Mouse (Mus musculus): ENCODE measurements at regions not wholly inside any gene's neighbourhood (a gene's known extent, or its start where the extent isn't known, plus 50 kb on each side); places are given as distances from the start of the nearest gene placed in this dataset.

DNA sequence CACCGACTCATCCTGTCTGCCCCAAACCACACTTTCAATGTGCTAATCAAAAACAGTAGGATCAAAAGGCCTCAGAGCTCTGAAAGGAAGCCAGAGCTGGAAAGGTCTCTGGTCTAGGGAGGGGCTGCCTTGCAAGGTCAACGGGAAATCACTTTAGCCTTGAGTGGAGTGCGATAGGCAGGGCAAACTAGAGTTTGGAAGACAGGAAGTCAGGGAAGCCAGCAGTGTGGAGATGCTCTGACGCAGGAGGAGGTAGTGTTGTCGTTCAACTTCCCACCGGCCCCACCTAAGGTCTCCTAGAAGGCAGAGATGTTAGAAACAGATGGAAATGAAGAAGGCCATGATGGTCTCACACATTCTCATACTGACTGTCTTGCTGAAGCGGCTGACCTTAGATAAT is 52.0 kb upstream of the Trp53i11 start:
- DNase-seq (ENCODE audit: low read depth, low spot score) = peak; percentile 86

DNA sequence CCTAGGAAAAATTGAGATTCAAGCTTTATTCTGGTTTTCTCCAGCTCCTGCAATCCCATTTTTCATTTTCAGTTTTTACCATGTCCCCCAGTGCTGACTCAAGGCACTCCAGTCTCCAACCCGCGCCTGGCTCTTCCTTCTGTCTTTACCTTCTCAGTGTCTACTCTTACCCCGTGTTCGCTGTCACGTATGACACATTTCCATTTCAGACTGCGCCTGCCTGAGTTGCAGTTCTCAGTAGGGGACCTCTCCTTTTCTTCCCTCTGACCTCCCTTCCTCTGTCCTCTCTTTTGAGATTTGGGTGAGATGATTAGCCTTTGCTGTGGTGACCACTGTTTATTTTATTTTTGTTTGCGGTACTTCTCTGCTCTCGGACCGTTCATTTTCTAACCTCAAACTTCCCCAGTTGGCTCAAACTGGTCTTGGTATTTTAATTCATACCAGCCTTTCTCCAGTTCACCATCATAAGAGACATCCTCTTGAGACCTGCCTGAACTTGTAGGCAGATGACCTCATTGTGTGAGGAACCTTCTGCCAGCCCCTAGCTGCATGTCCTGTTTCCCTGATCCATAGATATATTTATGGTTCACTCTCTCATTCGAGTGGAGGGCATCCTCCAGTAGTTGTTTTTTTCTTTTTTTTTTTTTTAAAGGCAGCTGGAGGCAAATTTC is 53.9 kb upstream of the Trp53i11 start:
- no peak for DNase-seq (ENCODE audit: low read depth, low spot score)

- DNase-seq (ENCODE audit: low read depth, low spot score) = no peak
Measured at GRCm38 (mm10) chr2:93131825-93132623, 55.3 kb upstream of the Trp53i11 start.

- DNase-seq (ENCODE audit: low read depth, low spot score) = no peak
Measured at GRCm38 (mm10) chr2:93131236-93131635, 56.1 kb upstream of the Trp53i11 start.

DNA sequence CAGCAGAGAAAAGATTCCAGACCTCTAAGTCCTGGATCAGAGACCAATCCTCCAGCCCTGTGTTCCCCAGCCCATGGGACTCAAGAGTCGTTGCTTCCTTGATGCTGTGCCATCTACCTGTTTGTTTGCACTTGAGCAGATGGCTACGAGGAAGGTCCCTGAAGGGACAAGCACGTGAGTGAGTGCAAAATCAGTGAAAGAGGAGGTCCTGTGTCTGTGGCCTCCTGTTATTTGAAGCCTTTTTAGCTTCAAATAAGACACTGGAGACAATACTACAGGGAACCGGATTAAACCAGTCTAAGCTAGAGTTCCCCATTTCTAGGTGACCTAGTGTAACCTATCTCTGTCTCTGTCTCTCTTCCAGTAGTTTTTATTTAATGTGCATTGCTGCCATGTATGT is 58.2 kb upstream of the Trp53i11 start:
- DNase-seq (ENCODE audit: low read depth, low spot score) = peak; percentile 55

DNA sequence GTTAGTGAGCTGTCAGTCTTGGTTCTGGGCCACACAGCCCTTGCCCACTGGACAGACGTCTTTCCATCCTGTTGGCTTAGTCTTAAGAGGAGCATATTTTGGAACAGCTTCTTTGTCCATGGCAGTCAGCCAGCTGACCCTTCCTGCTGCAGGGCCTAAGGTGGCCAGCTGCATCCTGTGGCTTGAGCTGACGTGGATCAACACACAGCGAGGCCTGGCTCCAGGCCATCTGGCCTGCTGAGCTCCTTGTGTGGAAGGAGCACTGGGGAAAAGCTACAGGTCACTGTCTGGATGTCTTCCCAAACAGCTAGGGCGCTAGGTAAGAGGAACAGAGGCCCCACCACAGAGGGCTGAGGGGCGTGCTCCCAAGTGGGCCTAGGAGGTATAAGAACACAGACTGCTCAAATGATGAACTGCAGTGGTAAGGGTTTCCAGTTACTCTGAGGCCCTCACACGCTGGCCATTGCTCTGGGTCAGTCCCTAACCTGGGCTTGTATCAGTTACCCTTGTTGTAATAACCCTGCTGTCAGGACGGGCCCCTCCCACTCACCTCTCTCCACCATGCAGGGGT is 60.7 kb upstream of the Trp53i11 start:
- no peak for DNase-seq (ENCODE audit: low read depth, low spot score)

DNA sequence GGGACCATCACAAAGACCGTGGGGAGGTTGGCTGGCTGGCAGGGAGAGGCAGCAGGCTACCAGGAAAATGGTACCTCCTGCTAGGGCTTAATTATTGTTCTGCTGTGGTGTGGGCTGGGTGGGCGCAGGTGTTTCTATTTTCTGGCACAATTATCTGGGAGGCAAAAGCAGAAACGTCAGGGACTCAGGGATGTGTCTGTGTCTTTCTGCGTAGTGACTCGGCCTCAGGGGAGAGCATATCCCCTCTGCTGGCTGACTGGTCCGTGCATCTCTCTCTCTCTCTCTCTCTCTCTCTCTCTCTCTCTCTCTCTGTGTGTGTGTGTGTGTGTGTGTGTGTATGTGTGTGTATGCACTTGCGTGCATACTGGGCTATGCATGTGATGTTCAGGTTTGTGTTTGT is 61.2 kb upstream of the Trp53i11 start:
- DNase-seq (ENCODE audit: low read depth, low spot score) = no peak

GRCm38 (mm10) chr2:93124866-93125467 is 62.4 kb upstream of the Trp53i11 start:
- DNase-seq (ENCODE audit: low read depth, low spot score) = no peak

DNA sequence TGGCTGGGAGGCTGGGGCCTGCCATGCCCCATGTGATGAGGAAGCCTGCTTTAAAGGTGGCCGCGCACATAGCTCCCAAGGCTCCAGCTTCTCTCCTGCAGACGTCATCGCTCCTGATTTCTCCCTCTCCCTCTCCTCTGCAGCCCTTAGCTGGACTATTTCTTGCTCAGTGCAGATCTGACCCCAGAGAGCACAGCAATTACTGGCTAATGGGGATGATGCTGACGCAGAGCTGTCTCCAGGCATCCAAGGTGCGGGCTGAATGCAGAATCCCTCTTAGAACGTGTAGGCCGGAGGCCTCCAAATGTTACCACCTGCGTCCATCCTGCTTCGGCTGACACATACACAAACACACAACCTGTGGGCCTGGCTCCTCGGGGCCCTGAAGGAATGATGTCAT is 63.5 kb upstream of the Trp53i11 start:
- DNase-seq (ENCODE audit: low read depth, low spot score) = no peak

DNA sequence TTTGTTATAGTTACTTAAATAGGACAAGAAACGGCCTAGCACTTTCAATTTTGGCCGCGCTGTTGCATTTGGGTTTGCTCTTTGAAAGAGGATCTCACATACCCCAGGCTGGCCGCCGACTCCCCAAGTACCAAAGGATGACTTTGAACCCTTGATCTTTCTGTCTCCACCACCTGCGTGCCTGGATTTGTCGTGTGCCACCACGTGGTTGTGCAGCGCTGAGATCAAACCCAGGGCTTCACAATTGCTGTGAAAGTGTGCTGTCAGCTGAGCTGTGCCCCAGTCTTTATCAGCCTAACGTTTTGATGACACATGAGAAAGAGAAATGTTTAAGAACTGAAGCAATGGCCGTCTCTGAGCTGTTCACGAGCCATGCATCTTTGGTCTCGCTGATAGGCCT is 67.0 kb upstream of the Trp53i11 start:
- no peak for DNase-seq (ENCODE audit: low read depth, low spot score)

DNA sequence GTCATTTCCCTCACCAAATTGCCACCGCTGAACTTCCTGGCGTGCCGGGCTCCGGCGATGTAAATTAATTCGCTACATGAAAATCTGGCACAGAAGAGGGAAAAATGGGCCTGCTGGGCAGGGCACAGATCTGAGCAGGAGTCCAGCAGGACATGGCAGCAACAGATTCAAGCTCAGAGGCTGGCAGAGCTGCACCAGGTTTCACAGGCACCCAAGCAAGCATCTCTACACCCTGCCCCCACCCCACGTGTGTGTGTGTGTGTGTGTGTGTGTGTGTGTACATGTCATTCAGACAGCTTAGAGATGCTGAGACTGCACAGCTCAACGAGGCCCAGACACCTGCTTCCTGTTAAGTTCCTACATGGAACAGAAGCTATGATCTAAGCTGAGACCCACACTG is 68.3 kb upstream of the Trp53i11 start:
- no peak for DNase-seq (ENCODE audit: low read depth, low spot score)

- DNase-seq (ENCODE audit: low read depth, low spot score) = no peak
Measured at GRCm38 (mm10) chr2:93115303-93115702, 69.3 kb upstream of the Prdm11 start.

DNA sequence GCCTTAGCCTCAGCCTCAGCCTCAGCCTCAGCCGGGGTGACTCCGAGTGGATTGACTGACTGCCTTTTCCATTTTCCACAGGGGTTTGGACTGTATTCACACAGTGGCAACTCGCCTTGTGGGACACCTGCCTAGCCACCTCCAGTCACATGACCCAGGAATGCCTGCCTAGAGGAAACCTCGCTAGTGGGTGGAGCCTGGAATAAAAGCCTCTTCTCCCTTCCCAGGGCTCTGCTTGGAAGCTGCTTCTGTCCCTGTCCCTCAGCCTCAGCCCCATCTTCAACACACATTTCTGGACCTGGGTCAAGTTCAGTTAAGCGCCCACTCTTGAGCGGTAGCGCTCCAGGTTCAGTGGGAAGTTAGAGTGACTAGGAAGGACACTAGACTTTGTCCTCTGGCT is 68.0 kb upstream of the Prdm11 start:
- peak; percentile 61 for DNase-seq (ENCODE audit: low read depth, low spot score)

- no peak for DNase-seq (ENCODE audit: low read depth, low spot score)
Measured at GRCm38 (mm10) chr2:93112320-93112719, 66.4 kb upstream of the Prdm11 start.

- no peak for DNase-seq (ENCODE audit: low read depth, low spot score)
Measured at GRCm38 (mm10) chr2:93110898-93111297, 64.9 kb upstream of the Prdm11 start.

DNA sequence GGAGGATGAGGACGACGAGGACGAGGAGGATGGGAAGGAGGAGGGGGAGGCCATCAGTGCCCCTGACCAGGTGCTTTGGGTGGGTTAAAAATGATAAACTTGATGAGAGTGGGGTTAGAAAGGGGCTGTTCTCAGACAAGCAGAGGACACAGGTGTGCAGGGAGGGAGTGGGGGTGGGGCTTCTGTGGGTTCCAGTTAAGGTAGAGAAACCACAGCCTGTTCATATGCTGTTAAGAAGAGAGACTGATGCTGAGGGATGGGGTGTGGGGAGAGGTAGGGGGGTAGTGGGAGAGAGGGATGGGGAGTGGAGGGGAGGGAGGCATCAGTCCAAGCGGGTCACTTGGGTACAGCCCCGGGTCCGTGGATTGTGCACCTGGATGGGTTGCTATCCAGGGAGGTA is 60.6 kb upstream of the Prdm11 start:
- no peak for DNase-seq (ENCODE audit: low read depth, low spot score)

GRCm38 (mm10) chr2:93101991-93102390 is 56.0 kb upstream of the Prdm11 start:
- no peak for DNase-seq (ENCODE audit: low read depth, low spot score)

DNA sequence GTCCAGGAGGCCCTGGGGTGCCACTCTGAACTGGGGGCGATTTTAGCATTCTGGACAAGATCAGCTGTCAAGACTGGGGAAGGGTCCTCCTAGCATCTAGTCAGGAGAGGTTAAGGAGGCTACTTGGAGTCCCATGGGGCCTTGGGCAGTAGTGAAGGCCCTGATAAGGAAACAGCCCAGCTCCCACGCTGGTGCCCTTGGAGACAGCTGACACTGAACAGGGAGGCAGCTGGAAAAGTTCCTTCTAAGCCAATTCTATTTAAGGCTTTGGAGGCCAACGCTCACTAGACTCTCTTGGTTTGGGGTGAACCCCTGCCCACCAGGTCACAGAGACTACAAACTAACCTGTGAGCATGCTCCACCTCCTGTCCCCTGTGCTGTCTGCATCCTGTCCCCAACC is 53.8 kb upstream of the Prdm11 start:
- DNase-seq (ENCODE audit: low read depth, low spot score) = no peak

GRCm38 (mm10) chr2:93097016-93097415 is 51.0 kb upstream of the Prdm11 start:
- DNase-seq (ENCODE audit: low read depth, low spot score) = no peak

DNA sequence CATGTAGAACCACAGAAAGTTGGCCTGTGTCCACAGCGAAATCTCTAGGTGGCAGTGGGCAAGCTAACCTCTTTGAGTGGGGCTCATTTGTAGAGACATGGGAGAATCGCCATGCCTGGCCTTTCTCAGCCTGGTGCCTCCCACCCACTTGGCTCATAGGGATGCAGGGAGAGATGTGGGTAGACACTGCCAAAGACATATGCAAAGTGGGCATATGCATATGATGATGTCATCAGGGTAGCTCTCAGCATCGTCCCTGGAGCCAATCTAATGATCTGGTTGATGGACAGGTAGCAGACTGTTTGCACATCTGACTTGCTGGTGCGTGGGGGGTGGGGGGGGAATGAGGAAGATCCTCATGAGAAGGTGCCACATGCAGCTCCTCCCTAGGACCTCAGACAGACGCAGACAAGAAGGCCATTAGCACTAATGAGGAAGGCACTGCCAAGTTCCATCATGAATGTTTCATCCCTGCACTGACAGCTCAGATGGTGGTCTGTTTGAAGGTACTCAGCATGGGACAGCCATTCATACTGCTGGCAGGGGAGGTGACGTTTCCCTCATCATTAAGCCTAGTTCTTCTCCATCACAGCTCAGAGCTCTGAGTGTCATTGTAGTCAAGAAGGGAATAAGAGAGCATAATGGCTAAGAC is 50.2 kb upstream of the Prdm11 start:
- no peak for DNase-seq (ENCODE audit: low read depth, low spot score)
